Mouse (Mus musculus) right cerebral cortex, adult 2 months (tissue): ENCODE measurements around the gene Ppp2r1a.

ENCODE experiments used
- DNase-seq, 2 experiments: peaks; one replicate each; pipeline ENCODE4 v3.0.0; 2021 to 2022; ENCODE audit warnings: low spot score in 2 of 2

The Ppp2r1a gene

GRCm38 (mm10) chr17:20944985-20945891, at the start of gene Ppp2r1a:
Gene Ppp2r1a, plus strand, starts transcription at chr17:20945311.
- peak; percentile 100 for DNase-seq

GRCm38 (mm10) chr17:20904991-20905390, 40.1 kb upstream of the Ppp2r1a start, which contains the start of gene Vmn1r231:
Gene Vmn1r231, minus strand, starts transcription at chr17:20905091.
- DNase-seq, result no peak

- no peak for DNase-seq
Observed at GRCm38 (mm10) chr17:20919614-20920013, 25.5 kb upstream of the Ppp2r1a start, which contains the start of gene Vmn1r232. Gene Vmn1r232, minus strand, starts transcription at chr17:20919714.

GRCm38 (mm10) chr17:20944226-20944625, 885 bp upstream of the Ppp2r1a start:
- DNase-seq, result no peak

- no peak for DNase-seq
Observed at GRCm38 (mm10) chr17:20946026-20946565, 985 bp downstream of the Ppp2r1a start.

- DNase-seq, result no peak
Observed at GRCm38 (mm10) chr17:20946636-20947035, 1.5 kb downstream of the Ppp2r1a start.

- no peak for DNase-seq
Observed at GRCm38 (mm10) chr17:20960386-20960785, 15.3 kb downstream of the Ppp2r1a start.

GRCm38 (mm10) chr17:20965421-20965820, 20.3 kb downstream of the Ppp2r1a start:
- no peak for DNase-seq

- DNase-seq, result no peak
Observed at GRCm38 (mm10) chr17:20966681-20967080, 21.6 kb downstream of the Ppp2r1a start.

- peak; percentile 3 to 13 for DNase-seq
Observed at GRCm38 (mm10) chr17:20993716-20994115, 48.6 kb downstream of the Ppp2r1a start.

- no peak for DNase-seq
Observed at GRCm38 (mm10) chr17:20996364-20996763, 51.3 kb downstream of the Ppp2r1a start, which contains the start of gene Vmn1r233. Gene Vmn1r233, minus strand, starts transcription at chr17:20996464.

GRCm38 (mm10) chr17:21008382-21009331, 63.5 kb downstream of the Ppp2r1a start, which contains the start of gene Zfp160:
Gene Zfp160, plus strand, starts transcription at chr17:21008903.
- DNase-seq, result peak; percentile 94 to 95

- DNase-seq, result no peak
Observed at GRCm38 (mm10) chr17:21009726-21010125, 64.6 kb downstream of the Ppp2r1a start.
